25 mouse cellular contexts compared by ENCODE assay signal in the genomic region with DNA sequence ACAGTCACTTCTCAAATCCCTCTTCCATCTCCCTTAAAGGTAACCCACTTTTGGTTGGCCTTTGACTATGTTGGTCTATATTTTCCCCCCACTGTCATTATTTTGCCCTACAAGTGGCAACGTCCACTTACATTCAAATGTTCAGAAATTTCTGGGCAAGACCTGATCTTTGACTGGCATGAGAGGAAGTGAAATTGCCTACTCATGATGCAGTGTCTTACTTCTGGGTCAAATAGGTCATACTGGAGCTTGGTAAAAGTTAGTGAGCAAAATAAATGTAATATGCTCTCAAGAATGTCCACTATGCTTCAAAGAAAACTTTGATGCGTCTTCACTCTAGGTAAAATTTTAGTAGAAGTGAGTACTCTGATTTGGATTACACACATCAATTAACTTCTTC.
DNase-seq lines count a peak whose midpoint lies in the region; ATAC-seq and TF ChIP-seq lines count a peak whose summit lies in the region.
"Had no signal": no experiment of that assay in that cellular context is flagged by ENCODE, and none has a peak within 500 bp of the region (broad histone marks: within the 10 kb centered on the region; RNA-seq: fewer than 3 reads in every experiment).

No protein-coding gene starts in this region.

- H3K4me2 ChIP-seq in intestine, embryonic 14.5 days (ENCODE audit: low read length) = no peak overlapping the region
- no peak overlapping the region for H3K4me2 ChIP-seq in intestine, postnatal 0 days (replicated peaks; ENCODE audit: low read depth)
- H3K4me2 ChIP-seq in stomach, embryonic 16.5 days (ENCODE audit: low read depth, low read length) = no peak overlapping the region
- no peak overlapping the region for H3K4me2 ChIP-seq in midbrain, embryonic 13.5 days (replicated peaks)
- H3K4me2 ChIP-seq: embryonic facial prominence, embryonic 15.5 days; hindbrain, embryonic 12.5 days had no signal

- WGBS in intestine, embryonic 14.5 days = 71% methylated on average over 2 of the region's 2 CpGs
- WGBS in intestine, postnatal 0 days = 88% methylated on average over 2 of the region's 2 CpGs
- WGBS in stomach, embryonic 16.5 days = 74% methylated on average over 2 of the region's 2 CpGs
- 92% methylated on average over 2 of the region's 2 CpGs for WGBS in midbrain, embryonic 13.5 days

- H3K9ac ChIP-seq in intestine, embryonic 14.5 days (ENCODE audit: low read length) = no peak overlapping the region
- no peak overlapping the region for H3K9ac ChIP-seq in intestine, postnatal 0 days (ENCODE audit: low read depth, low read length)
- H3K9ac ChIP-seq in stomach, embryonic 16.5 days (ENCODE audit: low read length) = no peak overlapping the region
- no peak overlapping the region for H3K9ac ChIP-seq in midbrain, embryonic 13.5 days (replicated peaks)
- H3K9ac ChIP-seq: embryonic facial prominence, embryonic 15.5 days; hindbrain, embryonic 12.5 days had no signal

- H3K4me3 ChIP-seq in intestine, embryonic 14.5 days (ENCODE audit: low read depth, low read length) = no peak overlapping the region
- no peak overlapping the region for H3K4me3 ChIP-seq in intestine, postnatal 0 days (ENCODE audit: low read depth, low read length)
- H3K4me3 ChIP-seq in stomach, embryonic 16.5 days (replicated peaks; ENCODE audit: low read length) = no peak overlapping the region
- H3K4me3 ChIP-seq in midbrain, embryonic 13.5 days (replicated peaks) = no peak overlapping the region
- H3K4me3 ChIP-seq: embryonic facial prominence, embryonic 15.5 days; erythroblast, embryonic 14.5 days; forebrain, embryonic 10.5 days; gastrocnemius, adult 2 months; heart, embryonic 10.5 days; hindbrain, embryonic 12.5 days had no signal

- H3K36me3 ChIP-seq in intestine, embryonic 14.5 days (ENCODE audit: control insufficient read depth, insufficient read depth, low read length) = no peaks in the 10 kb centered on the region
- no peaks in the 10 kb centered on the region for H3K36me3 ChIP-seq in intestine, postnatal 0 days (ENCODE audit: control insufficient read depth, insufficient read depth)
- H3K36me3 ChIP-seq in stomach, embryonic 16.5 days (ENCODE audit: control insufficient read depth, insufficient read depth, low read length) = no peaks in the 10 kb centered on the region
- H3K36me3 ChIP-seq in midbrain, embryonic 13.5 days = no peaks in the 10 kb centered on the region
- H3K36me3 ChIP-seq: embryonic facial prominence, embryonic 15.5 days; forebrain, embryonic 10.5 days; heart, embryonic 10.5 days; hindbrain, embryonic 12.5 days had no signal

- H3K9me3 ChIP-seq in intestine, embryonic 14.5 days (ENCODE audit: control insufficient read depth, low read length) = no peaks in the 10 kb centered on the region
- H3K9me3 ChIP-seq in intestine, postnatal 0 days (ENCODE audit: control insufficient read depth) = no peaks in the 10 kb centered on the region
- H3K9me3 ChIP-seq in stomach, embryonic 16.5 days (replicated peaks; ENCODE audit: control insufficient read depth, low read length) = no peaks in the 10 kb centered on the region
- H3K9me3 ChIP-seq in midbrain, embryonic 13.5 days = no peaks in the 10 kb centered on the region
- H3K9me3 ChIP-seq: embryonic facial prominence, embryonic 15.5 days; forebrain, embryonic 10.5 days; heart, embryonic 10.5 days; hindbrain, embryonic 12.5 days had no signal

- no peak for ATAC-seq in intestine, embryonic 14.5 days (replicated peaks; ENCODE audit: low FRiP score, low TSS enrichment, low read depth)
- no peak for ATAC-seq in intestine, postnatal 0 days
- ATAC-seq in megakaryocyte, adult 5-6 weeks (ENCODE audit: poor library complexity, severe bottlenecking) = peak; percentile 84
- ATAC-seq in stomach, embryonic 16.5 days (ENCODE audit: insufficient read depth, low FRiP score) = no peak
- no peak for ATAC-seq in midbrain, embryonic 13.5 days
- ATAC-seq: activated CD4-positive, CD25-positive, alpha-beta regulatory T cell, adult 4 months; forebrain, embryonic 14.5 days; hindbrain, embryonic 16.5 days; Patski had no signal

- peaks cover 7% of the 10 kb centered on the region; the same call in 1 of the 2 replicates for H3K4me1 ChIP-seq in intestine, embryonic 14.5 days (replicated peaks; ENCODE audit: control insufficient read depth, insufficient read depth, low read length)
- no peaks in the 10 kb centered on the region for H3K4me1 ChIP-seq in intestine, postnatal 0 days (replicated peaks; ENCODE audit: control insufficient read depth, insufficient read depth, low read length)
- H3K4me1 ChIP-seq in stomach, embryonic 16.5 days (ENCODE audit: control insufficient read depth, insufficient read depth, low read length) = no peaks in the 10 kb centered on the region
- no peaks in the 10 kb centered on the region for H3K4me1 ChIP-seq in midbrain, embryonic 13.5 days (replicated peaks)
- H3K4me1 ChIP-seq: embryonic facial prominence, embryonic 15.5 days; forebrain, embryonic 10.5 days; heart, embryonic 10.5 days; hindbrain, embryonic 12.5 days had no signal

- TF ChIP-seq CTCF in intestine, postnatal 0 days (IDR thresholded peaks at IDR 0.05; ENCODE audit: low read depth) = no peak

- no peak for DNase-seq in intestine, embryonic 14.5 days (ENCODE audit: low spot score)
- DNase-seq in gastrocnemius, postnatal 10 days = no peak
- no peak for DNase-seq in ovary, adult 18-20 months (ENCODE audit: low spot score)
- DNase-seq: adrenal gland, postnatal 14 days; cerebellum, adult 2 months; cerebellum, postnatal 10 days; embryo, embryonic 11 days; gastrocnemius, adult 2 months; gastrocnemius, postnatal 36 days; heart, adult 18-20 months; heart, postnatal 10 days; heart, postnatal 4 days had no signal

- no peaks in the 10 kb centered on the region for H3K27me3 ChIP-seq in intestine, embryonic 14.5 days (replicated peaks; ENCODE audit: control insufficient read depth, insufficient read depth, low read length)
- no peaks in the 10 kb centered on the region for H3K27me3 ChIP-seq in intestine, postnatal 0 days (replicated peaks; ENCODE audit: control insufficient read depth, insufficient read depth, low read length)
- H3K27me3 ChIP-seq in stomach, embryonic 16.5 days (ENCODE audit: control insufficient read depth, insufficient read depth, low read length) = no peaks in the 10 kb centered on the region
- no peaks in the 10 kb centered on the region for H3K27me3 ChIP-seq in midbrain, embryonic 13.5 days
- H3K27me3 ChIP-seq: embryonic facial prominence, embryonic 15.5 days; hindbrain, embryonic 12.5 days; Patski had no signal

- H3K27ac ChIP-seq in intestine, embryonic 14.5 days (ENCODE audit: low read depth) = peak overlapping the region; percentile 80
- H3K27ac ChIP-seq in intestine, postnatal 0 days (ENCODE audit: low read depth, low read length) = no peak overlapping the region
- H3K27ac ChIP-seq in stomach, embryonic 16.5 days (ENCODE audit: low read length) = peak overlapping the region; percentile 82
- no peak overlapping the region for H3K27ac ChIP-seq in midbrain, embryonic 13.5 days
- H3K27ac ChIP-seq: embryonic facial prominence, embryonic 15.5 days; forebrain, embryonic 10.5 days; gastrocnemius, adult 2 months; heart, embryonic 10.5 days; hindbrain, embryonic 12.5 days had no signal

Comparison
In these comparisons a context has a peak if more than half of its experiments do, and no peak if none do; other contexts are left out.
1. H3K27ac ChIP-seq: peak in intestine, embryonic 14.5 days (single experiment) and stomach, embryonic 16.5 days (single experiment); none in intestine, postnatal 0 days (single experiment) and midbrain, embryonic 13.5 days (single experiment).